Mouse (Mus musculus): ENCODE measurements around the gene Tecta.

The Tecta gene

DNA sequence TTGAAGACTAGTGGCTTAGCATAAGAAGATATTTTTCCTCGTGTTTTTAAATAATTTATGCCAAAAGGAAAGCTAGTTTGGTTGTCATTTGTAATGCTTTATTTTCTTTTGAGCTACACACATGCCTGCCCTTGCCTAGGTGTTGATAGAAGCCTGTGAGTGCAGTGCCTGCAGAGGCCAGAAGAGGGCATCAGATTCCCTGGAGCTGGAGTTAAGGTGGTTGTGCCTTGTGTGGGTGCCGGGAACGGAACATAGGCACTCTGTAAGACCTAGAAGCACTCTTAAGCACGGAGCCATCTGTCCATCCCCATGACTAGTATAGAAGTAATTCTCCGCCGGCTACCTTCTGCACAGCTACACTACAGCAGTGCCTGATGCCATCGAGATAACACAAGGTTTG is 79.1 kb downstream of the Tecta start:
- peak; percentile 34 for DNase-seq (ENCODE audit: low read depth, low spot score)

DNA sequence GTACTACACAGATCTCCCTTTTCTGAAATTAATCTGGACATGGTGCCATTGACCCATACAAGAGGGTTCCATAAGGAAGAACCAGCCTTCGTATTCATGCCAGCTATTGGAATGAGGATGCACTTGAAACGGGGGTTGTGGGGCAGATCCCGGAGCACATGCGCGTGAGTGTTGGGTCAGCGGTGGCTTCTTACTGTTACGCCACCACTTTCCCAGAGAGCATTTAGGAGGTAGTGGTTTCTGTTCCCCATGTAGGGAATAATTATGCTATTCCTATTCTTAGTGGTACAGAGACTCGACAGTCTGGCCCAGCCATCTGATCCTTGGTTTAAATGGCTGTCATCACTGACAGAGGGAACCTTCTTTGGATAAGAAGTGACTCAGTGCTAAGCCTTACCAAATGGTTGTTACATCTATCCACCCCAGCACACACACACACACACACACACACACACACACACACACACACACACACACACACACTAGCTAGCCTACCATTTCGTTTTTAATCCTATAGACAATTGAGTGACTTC is 81.2 kb downstream of the Tecta start:
- no peak for DNase-seq (ENCODE audit: low read depth, low spot score)

DNA sequence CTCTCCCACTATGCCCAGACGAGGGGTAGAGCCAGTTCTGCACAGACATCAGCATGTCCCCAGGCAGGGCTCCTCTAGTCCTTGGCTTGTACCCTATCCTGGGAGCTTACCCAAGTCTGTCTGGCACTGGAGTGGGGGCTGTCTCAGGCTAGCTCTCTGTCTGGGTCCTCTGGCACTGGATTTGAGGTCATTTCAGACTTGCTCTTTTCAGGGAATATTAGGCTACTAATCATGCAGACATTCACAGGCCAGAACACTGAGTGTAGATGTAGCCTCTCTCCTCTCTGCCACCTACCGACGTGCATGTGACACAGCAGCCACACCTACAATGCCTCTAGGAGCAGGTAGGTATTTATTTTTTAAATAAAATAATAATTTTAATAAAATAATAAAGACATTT is 82.4 kb downstream of the Tecta start:
- peak; percentile 8 for DNase-seq (ENCODE audit: low read depth, low spot score)

DNA sequence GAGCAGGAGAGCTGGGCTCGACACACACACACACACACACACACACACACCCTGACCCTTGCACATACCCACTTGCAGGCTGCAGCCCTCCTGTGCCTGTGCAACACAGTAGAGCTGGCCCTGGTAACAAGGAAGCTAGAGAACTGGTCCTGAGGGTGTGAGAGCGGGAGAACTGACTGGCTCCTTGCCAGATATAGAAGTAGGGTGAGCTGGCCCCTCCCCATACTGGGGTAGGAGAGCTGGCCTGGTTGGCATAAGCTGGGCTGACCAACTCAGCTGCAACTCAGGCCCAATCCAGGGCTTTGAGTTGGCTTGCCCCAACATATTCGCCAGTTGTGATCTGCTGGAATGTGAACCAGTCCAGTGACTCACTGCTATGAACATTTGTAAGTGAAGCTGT is 83.9 kb downstream of the Tecta start:
- DNase-seq (ENCODE audit: low read depth, low spot score) = no peak

DNA sequence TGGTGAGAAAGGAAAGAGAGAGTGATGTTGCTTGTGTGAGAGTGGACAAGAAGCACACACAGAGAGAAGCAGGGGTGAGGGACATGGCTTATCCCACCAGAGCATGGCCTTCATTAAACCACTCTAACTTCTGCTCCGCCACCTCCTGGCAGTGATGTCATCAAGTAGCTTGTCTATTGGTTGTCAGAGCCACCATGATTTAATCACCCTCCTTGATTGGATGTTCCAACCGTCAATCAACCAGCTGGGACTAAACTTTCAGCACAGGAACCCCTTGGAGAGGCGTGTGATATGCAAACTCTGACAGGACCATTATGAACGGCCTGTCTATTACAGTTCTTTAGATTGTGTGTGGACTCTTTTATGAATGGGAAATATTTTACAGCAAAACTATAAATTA is 84.8 kb downstream of the Tecta start:
- peak; percentile 86 for DNase-seq (ENCODE audit: low read depth, low spot score)

DNA sequence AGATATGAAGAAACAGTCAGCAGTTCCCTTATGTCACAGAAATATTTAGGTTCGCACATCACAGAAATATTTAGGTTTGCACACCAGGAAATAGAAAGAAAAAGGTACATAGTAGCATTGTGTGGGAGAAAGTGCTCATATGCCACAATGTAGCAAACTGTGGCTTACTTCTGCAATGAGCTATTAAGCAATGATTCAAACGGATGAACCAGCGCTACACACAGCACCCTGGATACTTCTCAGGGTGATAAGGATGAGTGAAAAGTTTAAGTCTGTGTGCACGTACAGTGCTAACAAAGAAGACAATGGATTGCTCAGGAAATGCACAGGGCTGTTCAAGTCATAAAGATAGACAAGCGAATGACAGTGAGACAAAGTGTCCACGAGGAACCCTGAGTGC is 85.3 kb downstream of the Tecta start:
- DNase-seq (ENCODE audit: low read depth, low spot score) = no peak

DNA sequence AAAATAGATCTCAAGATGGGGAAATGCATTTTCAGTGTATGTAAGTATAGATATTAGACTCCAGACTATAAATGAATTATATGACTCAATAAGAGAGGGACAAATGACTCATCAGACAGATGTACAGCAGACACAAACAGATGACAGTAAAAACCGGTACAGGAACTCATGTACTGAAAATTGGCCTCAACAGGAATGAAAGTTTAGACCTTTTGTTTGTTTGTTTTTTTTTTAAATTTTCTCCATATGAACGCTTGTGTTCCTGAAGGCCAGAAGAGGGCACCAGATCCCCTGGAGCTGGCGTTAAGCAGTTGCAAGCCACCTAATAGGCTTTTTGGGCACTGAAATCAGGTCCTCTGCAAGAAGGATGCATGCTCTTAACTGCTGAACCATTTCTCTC is 85.9 kb downstream of the Tecta start:
- DNase-seq (ENCODE audit: low read depth, low spot score) = peak; percentile 56

DNA sequence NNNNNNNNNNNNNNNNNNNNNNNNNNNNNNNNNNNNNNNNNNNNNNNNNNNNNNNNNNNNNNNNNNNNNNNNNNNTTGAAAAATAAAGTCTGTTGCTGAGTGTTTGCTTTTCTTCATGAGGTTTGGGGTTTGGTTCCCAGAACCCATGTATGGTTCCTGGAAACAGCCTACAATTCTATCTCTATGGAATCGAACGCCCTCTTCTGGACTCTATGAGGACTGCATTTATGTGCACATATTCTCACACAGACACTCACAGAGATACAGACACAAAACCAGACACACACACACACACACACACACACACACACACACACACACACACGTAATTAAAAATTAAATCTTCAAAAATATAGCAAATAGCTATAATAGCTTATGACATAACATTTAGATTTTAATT is 88.4 kb downstream of the Tecta start:
- peak; percentile 33 for DNase-seq (ENCODE audit: low read depth, low spot score)

DNA sequence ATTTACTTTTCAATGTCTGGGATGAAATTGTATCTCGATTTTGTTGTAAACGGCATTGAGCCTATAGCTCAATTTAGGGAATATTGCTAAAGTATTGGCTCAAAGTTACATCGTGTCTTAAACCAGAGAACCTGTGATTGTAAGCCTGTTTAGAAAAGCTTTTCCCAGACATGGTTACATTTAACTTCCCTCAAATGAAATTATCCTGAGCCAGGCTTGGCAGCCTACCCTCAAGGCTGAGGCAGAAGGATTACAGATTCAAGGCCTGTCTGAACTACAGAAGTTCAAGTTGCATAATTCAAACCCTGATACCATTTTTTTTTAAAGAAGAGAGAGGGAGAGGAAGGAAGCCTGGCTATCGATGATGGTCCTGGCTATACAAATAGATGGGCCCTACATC is 95.8 kb downstream of the Tecta start:
- no peak for DNase-seq (ENCODE audit: low read depth, low spot score)

DNA sequence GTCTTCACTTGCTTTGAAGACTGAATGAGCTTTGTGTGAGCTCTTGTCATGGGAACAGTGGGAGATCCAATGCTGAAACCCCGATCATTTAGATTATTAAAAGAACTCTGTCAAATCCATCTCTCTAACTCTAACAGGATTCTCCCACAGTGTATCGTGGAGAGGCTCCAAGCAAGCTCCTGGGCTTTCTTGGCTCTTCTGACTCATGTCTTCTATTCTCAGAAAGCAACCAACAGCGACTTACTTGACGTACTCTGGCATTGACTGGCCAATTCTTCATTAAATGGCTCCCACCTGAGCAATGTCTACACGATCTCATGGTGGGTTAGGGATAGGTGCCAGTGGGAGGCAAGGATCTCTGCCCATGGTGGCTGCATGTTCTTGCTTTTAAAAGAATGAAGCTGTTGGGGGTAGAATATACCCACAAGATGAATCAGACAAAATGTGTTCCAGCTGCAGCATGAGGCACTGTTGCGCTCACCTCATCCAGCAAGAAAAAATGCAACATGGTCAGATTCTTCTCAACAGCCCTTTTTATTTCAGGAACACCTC is 98.6 kb downstream of the Tecta start:
- no peak for DNase-seq (ENCODE audit: low read depth, low spot score)

DNA sequence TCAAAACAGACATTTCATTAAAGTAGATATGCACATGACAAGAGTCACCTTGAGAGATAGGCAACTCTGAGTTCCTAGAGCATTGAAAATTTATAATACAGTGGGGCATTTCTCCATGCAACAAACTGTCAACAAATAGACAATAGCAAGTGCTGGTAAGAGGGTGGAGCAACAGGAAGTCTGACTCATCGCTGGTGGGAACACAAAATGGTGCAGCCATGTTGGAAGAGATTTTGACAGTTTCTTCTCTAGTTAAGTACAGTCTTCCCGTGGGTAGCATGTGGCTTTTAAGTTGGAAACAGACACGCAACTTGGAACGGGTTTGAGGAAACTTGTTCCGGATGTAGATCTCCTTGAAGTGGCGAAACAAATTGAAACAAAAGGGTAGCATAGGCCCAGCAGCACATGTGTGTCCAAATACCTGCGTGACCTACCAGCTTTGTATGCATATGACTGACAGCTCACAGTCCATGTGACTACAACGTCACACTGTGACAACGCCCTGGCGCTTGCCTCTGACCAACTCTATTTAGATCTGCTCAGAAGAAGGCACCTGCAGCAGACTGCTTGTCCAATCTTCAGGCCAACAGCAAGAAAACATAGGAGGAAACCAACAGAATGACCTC is 103.3 kb downstream of the Tecta start:
- DNase-seq (ENCODE audit: low read depth, low spot score) = no peak

DNA sequence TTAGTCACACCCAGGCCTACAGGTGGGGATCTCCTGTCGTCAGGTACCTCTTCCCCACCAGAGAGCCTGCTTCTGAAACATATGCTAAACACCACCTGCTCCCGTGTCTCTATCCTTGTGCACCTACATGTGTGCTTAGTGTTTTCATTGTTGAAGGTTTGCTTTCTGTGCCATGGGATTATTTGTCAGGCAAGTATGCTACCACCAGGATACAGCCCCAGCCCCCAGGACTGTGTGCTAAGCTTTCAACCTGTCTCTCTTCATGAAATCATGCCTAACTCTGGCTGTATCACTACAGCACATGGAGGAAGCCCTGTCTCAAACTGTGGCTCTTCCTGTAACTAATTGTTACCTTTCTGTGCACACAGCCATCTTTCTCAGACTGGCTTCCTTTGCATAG is 105.6 kb downstream of the Tecta start:
- no peak for DNase-seq (ENCODE audit: low read depth, low spot score)

DNA sequence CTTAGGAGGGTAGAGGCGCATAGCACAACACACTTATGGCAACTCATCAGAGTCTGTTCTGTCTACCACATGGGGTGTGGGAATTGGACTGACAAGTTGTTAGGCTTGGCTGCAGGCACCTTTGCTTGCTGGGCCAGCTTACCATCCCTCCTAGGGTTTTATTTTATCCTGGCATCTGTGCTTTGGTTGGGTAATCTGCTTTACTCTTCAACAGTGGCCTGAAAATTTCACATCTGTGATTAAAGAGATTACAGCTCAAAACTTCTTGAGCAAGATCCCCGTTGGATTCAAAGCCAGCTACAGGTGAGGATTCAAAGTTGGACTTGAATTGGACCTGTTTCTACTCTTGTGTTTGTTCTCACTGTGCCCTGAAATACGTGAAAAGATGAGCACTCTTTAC is 106.1 kb downstream of the Tecta start:
- DNase-seq (ENCODE audit: low read depth, low spot score) = no peak

DNA sequence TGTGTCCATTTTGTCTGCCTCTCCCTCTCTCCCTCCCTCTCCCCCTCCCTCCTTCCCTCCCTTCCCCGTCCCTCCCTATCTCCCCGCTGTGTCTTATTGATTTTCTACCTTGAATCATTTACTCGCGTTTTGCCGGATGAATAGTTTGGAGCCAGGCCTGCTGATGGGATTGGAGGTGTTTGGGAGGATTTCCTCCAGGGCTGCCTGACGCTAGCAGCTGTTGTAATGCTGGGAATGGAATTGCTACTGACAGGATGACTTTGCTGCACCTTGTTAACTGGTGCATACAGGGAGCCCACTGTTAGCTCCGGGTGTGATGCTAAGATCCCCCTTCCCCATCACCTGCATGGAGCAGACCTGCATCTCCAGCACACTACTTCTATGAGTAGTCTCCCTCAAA is 106.7 kb downstream of the Tecta start:
- no peak for DNase-seq (ENCODE audit: low read depth, low spot score)

DNA sequence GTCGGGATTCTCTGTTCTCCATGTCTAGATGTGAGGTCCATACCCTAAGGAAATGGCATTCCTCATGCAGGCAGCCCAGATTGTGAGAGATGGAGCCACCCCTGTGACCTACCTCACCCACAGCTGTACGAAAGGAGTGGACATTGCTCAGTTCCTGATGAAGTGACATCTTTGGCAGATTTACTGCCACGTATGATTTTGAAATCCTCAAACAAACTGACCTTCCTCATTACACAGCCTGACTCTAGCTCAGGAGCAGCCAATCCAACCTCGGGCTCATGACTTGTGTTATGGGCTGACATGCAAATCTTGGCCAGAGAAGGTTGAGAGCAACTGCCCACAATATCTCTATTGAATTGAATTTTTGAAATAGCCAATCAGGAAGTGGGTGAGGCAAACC is 120.1 kb downstream of the Tecta start:
- DNase-seq (ENCODE audit: low read depth, low spot score) = no peak

Measured in ES-CJ7 (cell line).